Mouse (Mus musculus) midbrain, embryonic 12.5 days (tissue): ENCODE data around the gene Dock2. TPM values are rescaled to one million over a fixed set of nuclear protein-coding genes. Genes with fewer than 3 reads are reported as not detected.

Source experiments
- ATAC-seq: fragments of 200-750 bp; cut with Nextera tagmentation; 2 replicates; pipeline ENCODE4 v1.8.0; 2017; ENCODE audit warnings: low read depth, moderate TSS enrichment, moderate library complexity; ENCODE audit not compliant: low FRiP score
- H3K27ac ChIP-seq: fragments of 300-500 bp; sonication (generic); replicated peaks from 2 replicates; pipeline ENCODE4 v1.5.1; 2016; ENCODE audit warnings: mild to moderate bottlenecking
- H3K27me3 ChIP-seq: fragments of 300-500 bp; sonication (generic); 2 replicates; pipeline ENCODE4 v1.6.1; 2016; ENCODE audit warnings: mild to moderate bottlenecking
- H3K36me3 ChIP-seq: fragments of 300-500 bp; sonication (generic); 2 replicates; pipeline ENCODE4 v1.6.1; 2016
- H3K4me1 ChIP-seq: fragments of 300-500 bp; sonication (generic); 2 replicates; pipeline ENCODE4 v1.6.1; 2016
- H3K4me2 ChIP-seq: fragments of 300-500 bp; sonication (generic); replicated peaks from 2 replicates; pipeline ENCODE4 v1.6.1; 2016; ENCODE audit warnings: mild to moderate bottlenecking, moderate library complexity
- H3K4me3 ChIP-seq: fragments of 300-500 bp; sonication (generic); 2 replicates; pipeline ENCODE4 v1.5.1; 2016; ENCODE audit warnings: mild to moderate bottlenecking
- H3K9ac ChIP-seq: fragments of 300-500 bp; sonication (generic); replicated peaks from 2 replicates; pipeline ENCODE4 v1.6.1; 2016; ENCODE audit warnings: mild to moderate bottlenecking, moderate library complexity
- H3K9me3 ChIP-seq: fragments of 300-500 bp; sonication (generic); 2 replicates; pipeline ENCODE4 v1.6.1; 2016; ENCODE audit warnings: mild to moderate bottlenecking
- WGBS: fragments of 180-500 bp; shearing (Covaris S2); methylation state at CpG from one replicate; pipeline ENCODE4 v1.1.7; 2016; 5-methylcytosine and 5-hydroxymethylcytosine counted together
- polyA plus RNA-seq: library from polyadenylated mRNA; unstranded; fragments of >200 nt; fragmentation: Nextera tagmentation; extraction: Ambion mirVana; gene quantifications from 2 replicates; pipeline ENCODE4 v1.2.1, GENCODE M21; 2016

Gene Dock2
- polyA plus RNA-seq, 1 experiment from 2014 or later, result 1.1 TPM

- WGBS, result 89% methylated on average over 5 of the region's 5 CpGs
- no peaks in the 10 kb centered on the region for H3K4me1 ChIP-seq
- H3K4me3 ChIP-seq, result no peak overlapping the region
- H3K9me3 ChIP-seq, result no peaks in the 10 kb centered on the region
- no peaks in the 10 kb centered on the region for H3K36me3 ChIP-seq
- H3K9ac ChIP-seq, result no peak overlapping the region
- no peak overlapping the region for H3K27ac ChIP-seq
- H3K4me2 ChIP-seq, result no peak overlapping the region
- ATAC-seq, result no peak
- H3K27me3 ChIP-seq, result no peaks in the 10 kb centered on the region
Observed at GRCm38 (mm10) chr11:34763739-34764361, 19.8 kb downstream of the Dock2 start.

- 83% methylated on average over 5 of the region's 5 CpGs for WGBS
- Histone ChIP-seq H3K9ac (no peak overlapping the region), H3K4me1 (no peaks in the 10 kb centered on the region), H3K27ac (no peak overlapping the region), H3K9me3 (no peaks in the 10 kb centered on the region), H3K36me3 (no peaks in the 10 kb centered on the region), H3K4me2 (no peak overlapping the region), H3K4me3 (no peak overlapping the region), H3K27me3 (no peaks in the 10 kb centered on the region)
- ATAC-seq, result no peak
Observed at GRCm38 (mm10) chr11:34762570-34763127, 21.0 kb downstream of the Dock2 start.

- 89% methylated on average over 6 of the region's 6 CpGs for WGBS
- H3K9ac ChIP-seq, result no peak overlapping the region
- no peak overlapping the region for H3K4me3 ChIP-seq
- H3K4me1 ChIP-seq, result no peaks in the 10 kb centered on the region
- H3K4me2 ChIP-seq, result no peak overlapping the region
- H3K27ac ChIP-seq, result no peak overlapping the region
- no peaks in the 10 kb centered on the region for H3K36me3 ChIP-seq
- no peaks in the 10 kb centered on the region for H3K9me3 ChIP-seq
- H3K27me3 ChIP-seq, result no peaks in the 10 kb centered on the region
- ATAC-seq, result no peak
Observed at GRCm38 (mm10) chr11:34762125-34762524, 21.6 kb downstream of the Dock2 start.

- no peak overlapping the region for H3K4me3 ChIP-seq
- no peak overlapping the region for H3K9ac ChIP-seq
- H3K27me3 ChIP-seq, result no peaks in the 10 kb centered on the region
- H3K27ac ChIP-seq, result no peak overlapping the region
- no peak overlapping the region for H3K4me2 ChIP-seq
- 84% methylated on average over 4 of the region's 4 CpGs for WGBS
- no peaks in the 10 kb centered on the region for H3K36me3 ChIP-seq
- no peaks in the 10 kb centered on the region for H3K4me1 ChIP-seq
- ATAC-seq, result no peak
- no peaks in the 10 kb centered on the region for H3K9me3 ChIP-seq
Observed at GRCm38 (mm10) chr11:34759582-34759981, 24.1 kb downstream of the Dock2 start.

GRCm38 (mm10) chr11:34741081-34741480 lies 42.6 kb downstream of the Dock2 start:
- Histone ChIP-seq H3K36me3 (no peaks in the 10 kb centered on the region), H3K4me1 (peaks cover 7% of the 10 kb centered on the region), H3K27me3 (0 out of 2 replicates have a peak, but pooled peaks cover 5% of the 10 kb centered on the region), H3K9me3 (no peaks in the 10 kb centered on the region), H3K4me3 (no peak overlapping the region), H3K4me2 (no peak overlapping the region), H3K27ac (no peak overlapping the region), H3K9ac (no peak overlapping the region)
- WGBS, result 19% methylated on average over 1 of the region's 1 CpGs
- ATAC-seq, result no peak

- Histone ChIP-seq H3K9ac (no peak overlapping the region), H3K27ac (no peak overlapping the region), H3K9me3 (no peaks in the 10 kb centered on the region), H3K4me3 (no peak overlapping the region), H3K27me3 (peaks cover 9% of the 10 kb centered on the region), H3K4me2 (no peak overlapping the region), H3K36me3 (no peaks in the 10 kb centered on the region), H3K4me1 (peaks cover 7% of the 10 kb centered on the region)
- no peak for ATAC-seq
- 90% methylated on average over 3 of the region's 3 CpGs for WGBS
Observed at GRCm38 (mm10) chr11:34739816-34740215, 43.9 kb downstream of the Dock2 start.

- no peak overlapping the region for H3K4me3 ChIP-seq
- peak; percentile 86 for ATAC-seq
- peaks cover 9% of the 10 kb centered on the region for H3K27me3 ChIP-seq
- no peaks in the 10 kb centered on the region for H3K9me3 ChIP-seq
- no peak overlapping the region for H3K4me2 ChIP-seq
- WGBS, result 13% methylated on average over 1 of the region's 1 CpGs
- H3K36me3 ChIP-seq, result no peaks in the 10 kb centered on the region
- peaks cover 7% of the 10 kb centered on the region for H3K4me1 ChIP-seq
- no peak overlapping the region for H3K9ac ChIP-seq
- H3K27ac ChIP-seq, result peak overlapping the region; percentile 15; the same call in 1 of the 2 replicates
Observed at GRCm38 (mm10) chr11:34738945-34739344, 44.7 kb downstream of the Dock2 start.

GRCm38 (mm10) chr11:34737193-34737592 lies 46.5 kb downstream of the Dock2 start:
- WGBS, result 89% methylated on average over 4 of the region's 4 CpGs
- no peak overlapping the region for H3K27ac ChIP-seq
- no peaks in the 10 kb centered on the region for H3K36me3 ChIP-seq
- no peak for ATAC-seq
- H3K9me3 ChIP-seq, result no peaks in the 10 kb centered on the region
- no peak overlapping the region for H3K9ac ChIP-seq
- H3K27me3 ChIP-seq, result peaks cover 9% of the 10 kb centered on the region
- H3K4me2 ChIP-seq, result no peak overlapping the region
- H3K4me1 ChIP-seq, result peaks cover 7% of the 10 kb centered on the region
- no peak overlapping the region for H3K4me3 ChIP-seq

- Histone ChIP-seq H3K4me2 (no peak overlapping the region), H3K36me3 (no peaks in the 10 kb centered on the region), H3K4me3 (no peak overlapping the region), H3K9ac (no peak overlapping the region), H3K27me3 (peaks cover 4% of the 10 kb centered on the region), H3K4me1 (peaks cover 3% of the 10 kb centered on the region), H3K27ac (no peak overlapping the region), H3K9me3 (no peaks in the 10 kb centered on the region)
- 71% methylated on average over 3 of the region's 3 CpGs for WGBS
- no peak for ATAC-seq
Observed at GRCm38 (mm10) chr11:34734033-34734432, 49.7 kb downstream of the Dock2 start.

GRCm38 (mm10) chr11:34727467-34727866 lies 56.2 kb downstream of the Dock2 start:
- WGBS, result 85% methylated on average over 3 of the region's 3 CpGs
- no peaks in the 10 kb centered on the region for H3K36me3 ChIP-seq
- H3K9ac ChIP-seq, result no peak overlapping the region
- H3K4me1 ChIP-seq, result no peaks in the 10 kb centered on the region
- H3K9me3 ChIP-seq, result no peaks in the 10 kb centered on the region
- no peak overlapping the region for H3K27ac ChIP-seq
- no peak overlapping the region for H3K4me2 ChIP-seq
- no peak overlapping the region for H3K4me3 ChIP-seq
- H3K27me3 ChIP-seq, result no peaks in the 10 kb centered on the region
- ATAC-seq, result no peak

- 83% methylated on average over 9 of the region's 9 CpGs for WGBS
- Histone ChIP-seq H3K4me3 (no peak overlapping the region), H3K9me3 (no peaks in the 10 kb centered on the region), H3K27me3 (no peaks in the 10 kb centered on the region), H3K36me3 (no peaks in the 10 kb centered on the region), H3K9ac (no peak overlapping the region), H3K4me1 (no peaks in the 10 kb centered on the region), H3K27ac (no peak overlapping the region), H3K4me2 (no peak overlapping the region)
- no peak for ATAC-seq
Observed at GRCm38 (mm10) chr11:34726699-34727347, 56.9 kb downstream of the Dock2 start.

GRCm38 (mm10) chr11:34713360-34713759 lies 70.3 kb downstream of the Dock2 start:
- no peaks in the 10 kb centered on the region for H3K27me3 ChIP-seq
- WGBS, result 81% methylated on average over 5 of the region's 5 CpGs
- H3K4me1 ChIP-seq, result no peaks in the 10 kb centered on the region
- no peaks in the 10 kb centered on the region for H3K9me3 ChIP-seq
- H3K4me3 ChIP-seq, result no peak overlapping the region
- no peak overlapping the region for H3K9ac ChIP-seq
- no peak for ATAC-seq
- H3K27ac ChIP-seq, result no peak overlapping the region
- H3K4me2 ChIP-seq, result no peak overlapping the region
- no peaks in the 10 kb centered on the region for H3K36me3 ChIP-seq
